Mouse (Mus musculus) retina, embryonic 14.5 days (tissue): Measurements from ENCODE around the gene Pkd1l2.

ENCODE experiments used
- DNase-seq: peaks from one replicate; pipeline ENCODE4 v3.0.0-alpha.2; 2015; ENCODE audit warnings: low spot score

Gene Pkd1l2

GRCm38 (mm10) chr8:116954415-116954814 is 127.8 kb downstream of the Pkd1l2 start:
- DNase-seq, result no peak

DNA sequence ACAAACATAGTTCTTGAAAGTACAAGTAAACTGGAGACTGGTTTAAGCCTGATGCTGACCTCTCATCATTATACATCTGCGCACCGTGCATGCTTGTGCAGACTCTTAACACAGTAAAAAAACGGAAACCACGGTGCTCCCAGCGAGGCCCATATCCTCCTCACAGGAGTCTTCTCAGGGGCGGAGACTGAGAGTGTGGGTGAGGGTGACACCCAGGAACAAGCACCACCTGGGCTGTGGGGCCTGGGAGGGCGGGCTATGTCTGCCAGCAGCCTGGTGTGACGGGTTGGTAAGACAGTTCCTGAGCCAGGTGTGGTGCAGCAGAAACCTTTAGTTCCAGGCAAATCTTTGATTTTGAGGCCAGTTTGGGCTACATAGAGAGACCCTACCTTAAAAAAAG is 129.8 kb downstream of the Pkd1l2 start:
- no peak for DNase-seq

DNA sequence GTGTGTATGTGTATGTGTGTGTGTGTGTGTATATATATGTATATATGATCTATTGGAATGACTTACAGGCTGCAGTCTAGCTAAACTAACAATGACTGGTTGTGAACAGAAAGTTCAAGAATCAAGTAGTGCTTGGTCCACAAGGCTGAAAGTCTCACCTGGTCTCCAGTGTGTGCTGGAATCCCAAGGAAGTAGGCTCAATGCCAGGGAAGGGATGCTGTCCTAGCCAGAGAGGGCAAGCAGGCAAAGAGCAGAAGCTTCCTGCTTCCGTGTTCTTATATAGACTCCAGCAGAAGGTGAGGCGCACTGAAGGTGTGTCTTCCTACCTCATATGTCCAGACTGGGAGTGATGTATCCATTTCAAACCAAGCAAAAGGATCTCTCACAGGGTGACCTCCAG is 130.5 kb downstream of the Pkd1l2 start:
- no peak for DNase-seq

GRCm38 (mm10) chr8:116951369-116951768 is 130.9 kb downstream of the Pkd1l2 start:
- no peak for DNase-seq

DNA sequence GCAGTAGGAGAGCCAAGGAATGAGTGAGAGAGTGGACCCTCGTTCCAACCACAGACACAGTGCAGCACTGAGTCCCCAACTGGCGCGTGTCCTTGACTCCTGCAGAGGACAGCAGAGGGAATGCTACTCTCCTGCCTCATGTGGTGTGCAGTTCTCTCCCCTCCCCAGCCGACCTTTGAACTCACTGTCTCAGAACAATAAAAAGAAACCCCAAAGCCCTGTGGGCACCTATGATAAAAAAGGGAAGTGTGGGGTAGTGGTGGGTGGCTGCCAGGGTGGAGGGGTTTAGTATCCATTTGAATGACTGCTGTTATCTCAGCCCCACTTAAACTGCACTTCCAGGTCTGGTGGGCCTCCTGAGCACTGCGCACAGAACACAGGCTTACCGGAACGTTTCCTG is 134.7 kb downstream of the Pkd1l2 start:
- DNase-seq, result no peak

GRCm38 (mm10) chr8:116946851-116947250 is 135.4 kb downstream of the Pkd1l2 start:
- DNase-seq, result no peak

DNA sequence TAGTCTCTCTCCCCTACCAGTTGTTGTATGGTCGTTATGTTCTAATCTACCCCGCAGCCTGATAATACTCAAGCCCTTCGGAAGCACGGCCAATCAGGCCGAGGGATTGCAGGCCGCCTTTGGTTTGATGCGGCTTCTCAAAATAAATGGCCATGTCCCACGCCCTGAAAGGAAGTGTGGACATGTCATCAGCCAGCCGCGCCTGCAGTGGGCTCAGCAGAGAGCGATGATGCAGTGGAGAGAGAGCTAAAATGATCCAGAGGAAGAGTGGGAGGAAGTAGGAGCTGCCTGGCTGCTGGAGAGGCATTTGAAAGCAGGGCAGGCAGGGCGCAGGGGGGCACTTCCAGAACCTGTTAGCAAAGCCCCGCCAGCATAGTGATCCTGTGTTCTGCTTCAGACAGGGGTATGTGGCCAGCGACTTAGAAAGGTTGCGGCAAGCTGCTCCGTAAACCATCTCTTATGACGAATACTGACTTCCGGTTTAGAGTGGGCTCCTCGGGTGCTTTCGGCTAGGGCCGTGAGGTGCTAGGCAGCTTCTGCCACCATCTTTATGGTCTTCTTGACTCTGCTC is 135.9 kb downstream of the Pkd1l2 start:
- no peak for DNase-seq
